Mouse (Mus musculus): ENCODE measurements at regions not wholly inside any gene's neighbourhood (a gene's known extent, or its start where the extent isn't known, plus 50 kb on each side); places are given as distances from the start of the nearest gene placed in this dataset.
"Not testable (repeated sequence)": the region's sequence is repeated elsewhere in the genome, so short reads cannot be mapped to it uniquely, and the experiment has no call there.

DNA sequence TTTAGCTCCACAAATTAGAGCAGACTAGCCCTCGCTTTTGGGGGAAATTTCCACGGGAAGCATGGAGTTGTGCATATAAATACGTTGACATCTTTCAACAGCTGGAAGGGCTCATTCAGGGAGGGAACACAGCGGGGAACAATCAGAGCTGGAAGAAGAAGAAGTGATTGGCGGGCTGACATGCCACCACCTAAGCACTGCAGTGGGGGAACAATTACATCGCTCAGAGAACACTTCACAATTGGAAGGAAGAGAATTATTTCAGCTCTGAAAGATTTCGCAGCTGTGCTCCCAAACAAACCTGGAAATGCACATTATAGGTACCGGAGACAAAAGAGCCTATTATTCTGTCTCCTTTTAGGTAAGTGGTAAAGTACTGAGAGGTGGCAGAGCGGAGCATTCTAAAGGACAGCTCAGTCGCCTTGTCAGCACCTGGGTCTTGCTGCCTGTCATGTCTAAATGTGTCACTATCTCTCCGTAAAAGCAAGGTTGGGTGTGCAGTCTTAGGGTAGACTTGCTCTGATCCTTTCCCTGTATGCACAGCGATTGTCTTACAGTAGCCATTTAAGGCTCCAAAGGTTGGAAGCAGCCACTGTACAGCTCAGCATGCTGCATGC is 223.6 kb downstream of the Unc5cl start:
- Histone ChIP-seq H3K27ac (no peak overlapping the region), H3K36me3 (no peaks in the 10 kb centered on the region), H3K9me3 (no peaks in the 10 kb centered on the region), H3K9ac (no peak overlapping the region), H3K4me3 (replicated peaks) (no peak overlapping the region), H3K4me1 (no peaks in the 10 kb centered on the region), H3K27me3 (replicated peaks) (no peaks in the 10 kb centered on the region), H3K4me2 (no peak overlapping the region)
- no peak for ATAC-seq (ENCODE audit: insufficient read depth, low FRiP score, low read depth)
- 70% methylated on average over 12 of the region's 12 CpGs for WGBS

DNA sequence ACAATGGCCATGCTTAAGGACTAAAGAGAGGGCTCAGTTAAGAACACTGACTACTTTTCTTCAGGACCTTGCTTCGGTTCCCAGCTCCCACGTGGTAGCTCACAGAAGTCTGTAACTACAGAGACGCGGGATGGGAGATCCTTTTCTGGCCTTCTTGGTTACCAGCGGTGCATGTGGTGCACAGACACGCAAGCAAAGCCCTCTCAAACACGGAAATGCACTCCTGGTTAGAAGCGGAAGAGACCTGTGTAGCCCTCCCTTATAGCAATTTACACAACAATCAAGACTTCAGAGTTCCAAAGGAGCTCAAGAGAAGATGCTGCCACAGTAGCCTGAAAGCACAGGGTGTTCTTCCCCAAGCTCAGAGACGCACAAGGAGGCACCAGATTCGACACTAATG is 225.6 kb downstream of the Unc5cl start:
- H3K27ac ChIP-seq = no peak overlapping the region
- ATAC-seq (ENCODE audit: insufficient read depth, low FRiP score, low read depth) = no peak
- 88% methylated on average over 10 of the region's 10 CpGs for WGBS

DNA sequence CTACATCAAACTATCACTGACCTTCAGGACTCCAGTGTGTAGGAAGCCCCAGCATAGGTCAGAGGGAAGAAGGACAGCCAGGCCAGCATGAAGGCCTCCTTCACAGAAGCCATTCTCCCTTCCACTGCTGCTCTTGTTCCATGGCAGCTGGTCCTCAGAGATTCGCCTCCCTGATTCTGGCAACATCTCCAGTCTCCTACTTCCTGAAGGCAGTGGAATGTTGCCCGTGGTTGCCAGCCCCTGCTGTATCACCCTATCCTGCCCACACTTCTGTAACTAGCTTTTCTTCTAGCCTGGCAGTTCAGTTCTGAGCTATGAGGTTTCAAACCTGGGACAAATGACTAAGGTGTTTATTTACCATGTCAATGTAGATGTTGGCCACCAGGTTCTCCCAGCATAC is 234.2 kb downstream of the Unc5cl start:
- no peak for ATAC-seq (ENCODE audit: insufficient read depth, low FRiP score, low read depth)
- no peaks in the 10 kb centered on the region for H3K9me3 ChIP-seq
- H3K4me1 ChIP-seq = no peaks in the 10 kb centered on the region
- no peak overlapping the region for H3K4me2 ChIP-seq
- H3K27me3 ChIP-seq (replicated peaks) = no peaks in the 10 kb centered on the region
- no peaks in the 10 kb centered on the region for H3K36me3 ChIP-seq
- WGBS = 81% methylated on average over 2 of the region's 2 CpGs
- no peak overlapping the region for H3K4me3 ChIP-seq (replicated peaks)
- H3K9ac ChIP-seq = no peak overlapping the region
- H3K27ac ChIP-seq = no peak overlapping the region

More for the DNA sequence above, 225.6 kb downstream of the Unc5cl start:
- H3K27me3 ChIP-seq (replicated peaks) = no peaks in the 10 kb centered on the region
- H3K36me3 ChIP-seq = no peaks in the 10 kb centered on the region
- H3K4me3 ChIP-seq (replicated peaks) = no peak overlapping the region
- no peaks in the 10 kb centered on the region for H3K4me1 ChIP-seq
- no peak overlapping the region for H3K9ac ChIP-seq
- no peak overlapping the region for H3K4me2 ChIP-seq
- H3K9me3 ChIP-seq = no peaks in the 10 kb centered on the region

DNA sequence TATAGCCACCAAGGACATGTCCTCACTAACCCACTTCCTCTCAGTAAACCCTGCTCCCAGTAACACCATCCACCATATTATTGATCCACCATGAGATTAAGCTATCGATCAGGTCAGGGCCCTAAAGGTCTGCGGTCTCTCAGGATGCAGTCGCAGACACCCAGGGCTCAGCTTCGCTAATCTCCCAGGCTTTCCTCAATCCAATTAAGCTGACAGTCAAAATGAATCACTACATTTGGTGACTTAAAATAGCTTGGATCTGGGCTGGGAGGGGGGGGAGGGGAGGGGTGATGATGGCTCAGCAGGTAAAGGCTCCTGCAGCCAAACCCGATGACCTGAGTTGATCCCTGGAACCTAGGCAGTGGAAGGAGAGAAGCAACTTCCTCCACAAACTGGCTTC is 233.7 kb upstream of the Lrfn2 start:
- no peak for ATAC-seq (ENCODE audit: insufficient read depth, low FRiP score, low read depth)
- no peak overlapping the region for H3K9ac ChIP-seq
- H3K27ac ChIP-seq = no peak overlapping the region
- H3K4me3 ChIP-seq (replicated peaks) = no peak overlapping the region
- no peak overlapping the region for H3K4me2 ChIP-seq
- WGBS = 77% methylated on average over 5 of the region's 5 CpGs
- H3K4me1 ChIP-seq = no peaks in the 10 kb centered on the region
- no peaks in the 10 kb centered on the region for H3K36me3 ChIP-seq
- H3K27me3 ChIP-seq (replicated peaks) = no peaks in the 10 kb centered on the region
- no peaks in the 10 kb centered on the region for H3K9me3 ChIP-seq

DNA sequence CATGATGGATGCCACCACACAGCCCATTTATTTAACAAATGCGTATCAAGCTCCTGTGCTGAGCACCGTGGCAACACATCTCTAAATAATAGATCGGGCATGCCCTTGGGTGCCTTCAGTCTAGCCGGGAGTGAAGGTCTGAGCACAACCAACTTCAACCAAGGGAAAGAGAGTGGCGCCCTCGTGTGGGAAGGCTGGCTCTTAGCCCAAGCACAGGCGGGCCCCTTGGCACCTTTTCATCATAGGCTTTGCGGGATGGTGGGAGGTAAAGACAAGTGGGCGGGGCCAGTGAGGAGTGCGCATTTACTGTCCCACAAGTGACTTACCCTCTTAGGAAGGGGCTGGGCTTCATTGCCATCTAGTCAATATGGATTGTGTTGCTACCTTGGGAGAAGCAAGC is 231.6 kb upstream of the Lrfn2 start:
- no peaks in the 10 kb centered on the region for H3K36me3 ChIP-seq
- no peak for ATAC-seq (ENCODE audit: insufficient read depth, low FRiP score, low read depth)
- H3K4me3 ChIP-seq (replicated peaks) = no peak overlapping the region
- H3K4me1 ChIP-seq = no peaks in the 10 kb centered on the region
- no peaks in the 10 kb centered on the region for H3K9me3 ChIP-seq
- no peak overlapping the region for H3K4me2 ChIP-seq
- H3K27me3 ChIP-seq (replicated peaks) = no peaks in the 10 kb centered on the region
- no peak overlapping the region for H3K9ac ChIP-seq
- no peak overlapping the region for H3K27ac ChIP-seq
- WGBS = 25% methylated on average over 10 of the region's 10 CpGs

DNA sequence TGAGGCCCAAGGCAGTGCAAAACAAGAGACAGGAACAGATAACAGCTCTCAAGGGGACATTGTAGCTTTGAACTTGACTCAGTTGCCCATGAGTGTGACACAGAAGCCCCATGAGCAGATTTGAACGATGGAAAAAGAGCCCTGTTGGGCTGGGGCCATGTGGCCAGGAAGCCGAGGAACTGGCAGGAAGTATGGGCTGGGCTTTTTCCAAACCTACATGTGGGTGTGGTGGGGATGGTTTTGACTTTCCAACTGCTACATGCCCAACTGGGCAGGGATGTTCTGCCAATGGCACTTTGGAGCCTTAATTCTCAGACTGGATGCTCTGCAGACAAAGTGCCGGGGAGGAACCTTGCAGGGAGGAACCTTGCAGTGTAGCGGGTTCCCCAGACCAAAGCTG is 211.7 kb upstream of the Lrfn2 start:
- Histone ChIP-seq H3K4me2 (no peak overlapping the region), H3K9me3 (no peaks in the 10 kb centered on the region), H3K4me1 (no peaks in the 10 kb centered on the region), H3K27ac (no peak overlapping the region), H3K4me3 (replicated peaks) (no peak overlapping the region), H3K36me3 (no peaks in the 10 kb centered on the region), H3K27me3 (replicated peaks) (no peaks in the 10 kb centered on the region), H3K9ac (no peak overlapping the region)
- no peak for ATAC-seq (ENCODE audit: insufficient read depth, low FRiP score, low read depth)
- WGBS = 74% methylated on average over 4 of the region's 4 CpGs

DNA sequence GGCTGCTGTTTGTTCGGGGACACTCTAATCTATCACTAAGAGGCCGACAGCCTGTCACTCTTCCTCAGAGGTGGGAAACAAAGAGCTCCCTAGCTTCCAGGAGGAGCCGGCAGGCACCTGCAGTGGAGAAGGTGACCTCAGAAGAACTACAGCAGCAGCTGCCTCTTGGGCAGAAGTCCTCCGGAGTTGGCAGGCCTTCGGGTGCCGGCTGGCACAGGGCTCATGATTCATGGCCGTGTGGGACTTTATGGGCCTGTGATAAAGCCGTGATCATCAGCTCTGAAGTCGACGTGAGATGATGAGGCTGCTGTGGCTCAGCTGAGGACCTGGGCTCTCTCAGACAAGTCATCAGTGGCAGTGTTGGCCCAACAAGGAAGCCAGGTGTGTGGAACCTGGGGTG is 208.9 kb upstream of the Lrfn2 start:
- H3K27ac ChIP-seq = no peak overlapping the region
- H3K4me1 ChIP-seq = no peaks in the 10 kb centered on the region
- 63% methylated on average over 10 of the region's 10 CpGs for WGBS
- no peak overlapping the region for H3K4me2 ChIP-seq
- ATAC-seq (ENCODE audit: insufficient read depth, low FRiP score, low read depth) = no peak
- H3K27me3 ChIP-seq (replicated peaks) = no peaks in the 10 kb centered on the region
- H3K9ac ChIP-seq = no peak overlapping the region
- H3K36me3 ChIP-seq = no peaks in the 10 kb centered on the region
- H3K4me3 ChIP-seq (replicated peaks) = no peak overlapping the region
- H3K9me3 ChIP-seq = no peaks in the 10 kb centered on the region

DNA sequence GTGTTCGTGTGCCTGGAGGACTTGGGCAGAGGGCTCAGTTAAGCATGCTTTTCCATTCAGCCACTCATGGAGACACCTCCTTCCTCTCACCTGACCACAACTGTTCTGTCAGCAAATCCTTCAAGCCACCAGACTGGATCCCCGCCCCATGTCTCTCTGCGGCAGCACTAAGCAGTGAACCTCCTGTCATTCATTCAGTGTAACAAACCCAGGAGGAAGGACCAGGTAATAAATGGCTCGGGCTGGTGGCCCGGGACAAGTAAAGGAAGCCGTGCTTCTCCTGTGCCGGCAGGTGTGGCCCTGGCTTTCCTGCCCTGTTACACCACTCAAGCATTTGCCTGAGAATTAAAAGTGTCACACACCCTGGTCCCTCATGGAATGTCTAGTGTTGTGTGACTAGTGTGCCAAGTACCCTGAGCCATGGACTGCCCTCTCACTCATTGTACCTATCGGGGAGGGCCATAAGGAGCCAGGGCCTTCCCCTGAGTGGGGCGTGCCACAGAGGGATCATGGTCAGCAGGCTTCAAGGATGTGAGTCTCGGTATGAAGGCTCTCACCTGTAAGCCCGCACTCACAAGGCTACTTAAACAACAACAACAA is 207.6 kb upstream of the Lrfn2 start:
- ATAC-seq (ENCODE audit: insufficient read depth, low FRiP score, low read depth) = no peak
- Histone ChIP-seq H3K4me1 (no peaks in the 10 kb centered on the region), H3K27me3 (replicated peaks) (no peaks in the 10 kb centered on the region), H3K4me2 (no peak overlapping the region), H3K4me3 (replicated peaks) (no peak overlapping the region), H3K27ac (no peak overlapping the region), H3K9ac (no peak overlapping the region), H3K36me3 (no peaks in the 10 kb centered on the region), H3K9me3 (no peaks in the 10 kb centered on the region)
- WGBS = 68% methylated on average over 11 of the region's 11 CpGs

DNA sequence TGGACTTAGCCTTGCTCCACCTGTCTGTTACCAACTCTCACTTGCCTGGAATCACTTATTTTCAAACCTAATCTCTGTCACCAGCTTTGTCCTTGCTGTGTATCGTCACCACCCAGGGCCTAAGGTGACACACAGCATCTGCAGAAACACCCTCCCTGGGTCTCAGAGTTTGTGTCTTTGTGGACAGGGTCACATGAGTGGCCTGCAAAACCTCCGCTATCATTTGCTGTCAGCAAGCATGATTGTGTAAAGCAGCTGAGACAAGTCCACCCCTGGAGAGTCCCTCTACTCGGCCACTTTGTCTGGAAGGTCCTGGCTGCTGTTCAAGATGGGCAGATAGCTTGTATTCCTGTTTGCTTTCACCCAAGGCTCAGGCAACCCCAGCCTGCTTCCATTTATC is 205.7 kb upstream of the Lrfn2 start:
- H3K4me1 ChIP-seq = no peaks in the 10 kb centered on the region
- no peaks in the 10 kb centered on the region for H3K9me3 ChIP-seq
- no peak overlapping the region for H3K4me3 ChIP-seq (replicated peaks)
- no peak overlapping the region for H3K27ac ChIP-seq
- H3K36me3 ChIP-seq = no peaks in the 10 kb centered on the region
- H3K4me2 ChIP-seq = no peak overlapping the region
- no peak for ATAC-seq (ENCODE audit: insufficient read depth, low FRiP score, low read depth)
- WGBS = 45% methylated on average over 3 of the region's 3 CpGs
- H3K9ac ChIP-seq = no peak overlapping the region
- H3K27me3 ChIP-seq (replicated peaks) = no peaks in the 10 kb centered on the region

DNA sequence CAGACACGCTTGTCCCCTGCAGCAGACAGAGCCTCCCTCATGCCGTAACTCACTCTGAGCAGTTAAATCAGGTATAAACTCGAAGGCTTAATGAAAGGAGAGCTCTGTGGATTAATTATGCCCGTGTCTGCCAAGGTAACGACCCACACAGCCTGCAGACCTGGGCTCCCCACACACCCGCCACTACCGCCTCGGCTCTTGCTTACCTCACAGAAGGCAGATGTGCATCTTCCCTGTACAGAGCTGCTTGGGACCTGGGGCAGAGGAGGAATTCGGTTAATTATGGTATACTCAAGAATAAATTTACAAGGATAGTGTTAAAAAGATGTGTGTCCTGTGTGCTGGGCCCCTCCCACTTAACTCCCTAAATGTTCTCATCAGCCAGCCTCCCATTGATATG is 198.4 kb upstream of the Lrfn2 start:
- no peak overlapping the region for H3K9ac ChIP-seq
- H3K4me2 ChIP-seq = no peak overlapping the region
- no peaks in the 10 kb centered on the region for H3K9me3 ChIP-seq
- no peaks in the 10 kb centered on the region for H3K36me3 ChIP-seq
- 81% methylated on average over 9 of the region's 9 CpGs for WGBS
- H3K4me1 ChIP-seq = no peaks in the 10 kb centered on the region
- H3K27ac ChIP-seq = no peak overlapping the region
- no peak for ATAC-seq (ENCODE audit: insufficient read depth, low FRiP score, low read depth)
- H3K27me3 ChIP-seq (replicated peaks) = no peaks in the 10 kb centered on the region
- no peak overlapping the region for H3K4me3 ChIP-seq (replicated peaks)

DNA sequence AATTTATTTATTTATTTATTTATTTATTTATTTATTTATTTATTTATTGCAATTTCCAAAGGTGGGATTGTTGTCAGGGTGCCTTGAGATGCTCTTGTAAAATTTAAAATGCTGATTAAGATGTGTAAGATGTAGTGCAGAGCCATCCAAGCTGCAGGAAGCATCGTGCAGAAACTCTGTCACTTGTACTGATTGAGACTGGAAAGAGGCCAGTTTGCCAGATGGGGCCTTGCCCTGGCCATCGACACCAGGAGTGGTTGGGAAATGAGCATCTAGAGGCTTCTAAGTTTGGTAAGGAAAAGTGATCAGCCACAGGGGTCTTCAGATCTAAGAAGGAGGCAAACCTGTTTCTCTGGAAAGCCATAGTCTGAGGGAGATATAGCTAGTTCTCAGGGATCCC is 195.0 kb upstream of the Lrfn2 start:
- not testable (repeated sequence) for H3K27ac ChIP-seq; H3K4me2 ChIP-seq; ATAC-seq (ENCODE audit: insufficient read depth, low FRiP score, low read depth); H3K9ac ChIP-seq; H3K4me3 ChIP-seq (replicated peaks); H3K36me3 ChIP-seq; H3K4me1 ChIP-seq; H3K9me3 ChIP-seq; H3K27me3 ChIP-seq (replicated peaks)
- WGBS = 74% methylated on average over 2 of the region's 2 CpGs

DNA sequence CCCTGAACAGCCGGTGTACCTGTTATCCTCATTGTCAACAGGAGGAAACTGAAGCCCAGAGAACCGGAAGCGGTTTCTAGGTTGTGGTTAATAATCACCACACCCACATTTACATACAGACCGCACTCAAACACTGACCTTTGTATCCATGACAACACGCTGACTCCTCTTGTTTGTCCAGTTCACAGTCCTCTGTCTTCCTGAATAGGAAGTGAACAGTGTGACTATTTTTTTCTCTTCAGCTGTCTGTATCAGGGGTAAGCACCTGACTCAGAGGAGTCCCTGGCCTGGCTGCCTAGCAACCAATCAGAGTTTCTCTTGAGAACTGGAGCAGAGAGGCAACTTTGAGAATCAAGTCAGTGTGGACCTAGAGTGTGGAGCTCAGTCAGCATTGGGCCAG is 193.5 kb upstream of the Lrfn2 start:
- Histone ChIP-seq H3K9me3 (no peaks in the 10 kb centered on the region), H3K4me2 (0 out of 2 replicates have a peak overlapping the region, but pooled peaks have one; percentile 12), H3K36me3 (no peaks in the 10 kb centered on the region), H3K27me3 (replicated peaks) (no peaks in the 10 kb centered on the region), H3K4me1 (no peaks in the 10 kb centered on the region), H3K27ac (no peak overlapping the region), H3K9ac (no peak overlapping the region), H3K4me3 (replicated peaks) (no peak overlapping the region)
- ATAC-seq (ENCODE audit: insufficient read depth, low FRiP score, low read depth) = peak; percentile 76
- WGBS = 51% methylated on average over 5 of the region's 5 CpGs
